Mouse (Mus musculus): ENCODE results near the gene Hist1h2bm. TPM values are rescaled to one million over a fixed set of nuclear protein-coding genes. Genes with fewer than 3 reads are reported as not detected.
"Not testable (repeated sequence)": the region's sequence is repeated elsewhere in the genome, so short reads cannot be mapped to it uniquely, and the experiment has no call there.

The Hist1h2bm gene
- polyA plus RNA-seq, 1 experiment = 5.5 TPM

GRCm38 (mm10) chr13:21722993-21723836, 1.4 kb downstream of the Hist1h2bm start:
- DNase-seq (ENCODE audit: low read depth, low spot score) = no peak

GRCm38 (mm10) chr13:21727948-21728572, 6.2 kb downstream of the Hist1h2bm start:
- no peak for DNase-seq (ENCODE audit: low read depth, low spot score)
- WGBS = 51% methylated on average over 11 of the region's 11 CpGs

More at GRCm38 (mm10) chr13:21722993-21723836, 1.4 kb downstream of the Hist1h2bm start:
- 35% methylated on average over 5 of the region's 5 CpGs for WGBS

DNA sequence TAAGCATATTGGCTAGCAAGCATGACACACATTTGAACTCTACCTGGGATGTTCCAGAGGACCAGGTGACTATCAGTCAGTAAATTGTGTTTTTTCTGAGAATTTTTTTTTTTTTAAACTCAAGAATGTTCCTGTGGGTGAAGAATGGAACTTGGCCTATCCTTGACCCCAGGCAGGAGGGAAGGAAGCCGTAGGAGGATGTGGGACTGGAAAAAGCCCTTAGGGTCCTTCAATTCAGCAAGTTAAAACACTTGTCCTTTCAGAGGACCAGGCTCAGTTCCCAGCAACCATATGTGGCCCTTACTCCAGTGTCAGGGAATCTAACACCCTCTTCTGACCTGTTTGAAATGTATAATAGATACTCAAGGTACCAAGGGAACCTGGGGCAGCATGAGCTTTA, 7.7 kb downstream of the Hist1h2bm start:
- DNase-seq (ENCODE audit: low read depth, low spot score) = no peak
- WGBS = 81% methylated on average over 1 of the region's 1 CpGs

- WGBS = 86% methylated on average over 5 of the region's 5 CpGs
- DNase-seq (ENCODE audit: low read depth, low spot score) = no peak
Measured at GRCm38 (mm10) chr13:21733466-21733865, 11.6 kb downstream of the Hist1h2bm start.

DNA sequence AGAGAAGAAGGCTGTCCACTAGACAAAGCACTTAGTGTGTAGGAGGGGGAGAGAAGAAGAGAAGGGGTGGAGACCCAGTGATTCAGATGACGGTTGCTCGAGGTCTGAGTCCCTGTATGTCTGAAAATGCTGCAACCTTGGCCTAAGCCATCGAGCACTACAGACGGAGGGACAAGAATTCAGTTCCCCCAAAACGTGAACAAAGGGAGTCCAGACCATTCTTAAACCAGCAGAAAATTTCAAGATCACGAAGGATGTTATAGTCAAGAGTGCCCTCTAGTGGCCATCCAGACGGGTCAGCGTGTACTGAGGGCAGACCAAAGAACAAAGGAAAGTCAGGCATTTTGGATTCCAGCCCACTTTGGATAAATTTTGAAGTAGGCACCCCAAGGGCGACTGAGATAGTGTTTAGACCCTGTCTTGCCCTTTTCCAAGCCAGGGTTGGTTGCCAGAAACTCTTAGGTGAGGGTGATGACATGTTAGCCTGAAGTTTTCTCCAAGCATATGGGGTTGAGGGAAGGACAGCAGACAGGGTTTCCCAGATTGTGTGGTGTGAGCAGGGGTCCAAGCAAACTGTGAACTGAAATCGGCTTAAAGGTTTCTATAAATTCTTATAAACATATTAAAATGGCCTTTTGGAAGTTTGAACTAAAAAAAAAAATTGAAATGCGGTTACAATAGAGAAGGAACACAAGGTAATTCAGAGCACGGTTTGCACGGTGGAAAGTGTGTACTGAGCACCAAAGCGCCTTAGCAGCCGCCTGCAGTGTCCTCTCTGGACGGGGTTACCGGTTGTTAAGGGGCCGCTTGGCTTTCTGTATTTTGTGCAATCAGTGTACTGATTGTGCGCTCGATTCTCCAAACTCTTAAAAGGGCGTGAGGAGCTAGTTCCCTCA, 12.4 kb downstream of the Hist1h2bm start:
- 1% methylated on average over 21 of the region's 21 CpGs for WGBS
- no peak for DNase-seq (ENCODE audit: low read depth, low spot score)

- not testable (repeated sequence) for DNase-seq (ENCODE audit: low read depth, low spot score)
- WGBS = under 1% methylated on average over 52 of the region's 56 CpGs
Measured at GRCm38 (mm10) chr13:21734906-21735767, 13.3 kb downstream of the Hist1h2bm start, which contains the start of gene Hist1h4j. Hist1h4j (plus strand) TSS chr13:21735064.

- no peak for DNase-seq (ENCODE audit: low read depth, low spot score)
- WGBS = 75% methylated on average over 1 of the region's 1 CpGs
Measured at GRCm38 (mm10) chr13:21745006-21745405, 23.2 kb downstream of the Hist1h2bm start.

DNA sequence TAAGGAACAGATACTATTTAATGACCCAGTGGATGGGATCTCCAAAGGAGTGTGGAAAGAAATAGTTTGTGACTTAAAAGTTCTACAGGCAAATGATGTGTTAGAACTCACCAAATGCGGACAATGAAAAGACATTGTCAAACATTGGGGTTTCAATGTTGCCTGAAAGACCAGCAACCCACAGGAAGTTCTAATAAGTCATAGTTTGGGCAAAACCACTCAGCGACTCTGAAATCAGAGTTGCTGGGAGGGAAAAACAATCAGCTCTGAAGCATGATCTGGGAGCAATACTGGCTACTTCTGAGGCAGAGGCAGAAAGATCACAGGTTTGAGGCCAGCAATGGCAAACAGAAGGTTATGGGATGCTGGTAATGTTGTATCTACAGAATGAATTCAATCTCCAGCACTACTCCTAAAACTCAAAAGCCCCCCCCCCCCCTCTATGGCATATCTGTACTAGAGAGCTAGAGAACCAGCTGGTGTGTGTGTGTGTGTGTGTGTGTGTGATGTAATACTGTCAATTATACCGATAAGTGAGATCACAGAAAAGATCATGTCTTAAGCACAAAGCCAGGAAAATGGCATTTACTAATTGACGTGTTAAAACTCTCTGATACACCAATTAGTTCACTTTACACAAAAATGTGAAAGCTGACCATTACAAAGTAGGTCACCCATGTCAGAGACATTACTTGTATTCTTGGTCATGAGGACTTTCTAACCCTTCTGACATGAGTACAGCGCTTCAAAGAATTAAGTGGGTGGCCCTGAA, 27.7 kb downstream of the Hist1h2bm start:
- 6% methylated on average over 5 of the region's 5 CpGs for WGBS
- no peak for DNase-seq (ENCODE audit: low read depth, low spot score)

DNA sequence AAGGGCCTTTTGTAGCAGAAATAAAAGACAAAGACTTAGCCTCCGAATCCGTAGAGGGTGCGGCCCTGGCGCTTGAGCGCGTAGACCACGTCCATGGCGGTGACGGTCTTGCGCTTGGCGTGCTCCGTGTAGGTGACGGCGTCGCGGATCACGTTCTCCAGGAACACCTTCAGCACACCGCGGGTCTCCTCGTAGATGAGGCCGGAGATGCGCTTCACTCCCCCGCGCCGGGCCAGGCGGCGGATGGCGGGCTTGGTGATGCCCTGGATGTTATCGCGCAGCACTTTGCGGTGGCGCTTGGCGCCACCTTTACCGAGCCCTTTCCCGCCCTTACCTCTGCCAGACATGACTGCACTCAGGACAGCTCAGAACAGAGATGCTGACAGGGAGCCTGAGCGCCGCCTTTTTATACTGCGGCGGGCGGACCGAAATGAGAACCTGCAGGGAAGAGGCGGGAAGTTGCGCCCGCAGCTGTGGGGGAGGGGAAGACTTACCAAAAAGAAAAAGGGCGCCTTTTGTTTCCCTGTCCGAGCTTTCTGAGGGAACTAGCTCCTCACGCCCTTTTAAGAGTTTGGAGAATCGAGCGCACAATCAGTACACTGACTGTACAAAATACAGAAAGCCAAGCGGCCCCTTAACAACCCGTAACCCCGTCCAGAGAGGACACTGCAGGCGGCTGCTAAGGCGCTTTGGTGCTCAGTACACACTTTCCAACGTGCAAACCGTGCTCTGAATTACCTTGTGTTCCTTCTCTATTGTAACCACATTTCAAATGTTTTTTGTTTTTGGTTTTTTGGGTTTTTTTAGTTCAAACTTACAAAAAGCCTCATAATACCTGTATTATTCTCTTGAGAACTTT, 28.5 kb downstream of the Hist1h2bm start, which contains the start of gene Hist1h4k:
Gene Hist1h4k, minus strand, starts transcription at position 347 of the 859 bp plus-strand sequence.
- WGBS = under 1% methylated on average over 47 of the region's 56 CpGs
- not testable (repeated sequence) for DNase-seq (ENCODE audit: low read depth, low spot score)

- DNase-seq (ENCODE audit: low read depth, low spot score) = no peak
Measured at GRCm38 (mm10) chr13:21751417-21751816, 29.6 kb downstream of the Hist1h2bm start.

GRCm38 (mm10) chr13:21751827-21752226, 30.0 kb downstream of the Hist1h2bm start:
- no peak for DNase-seq (ENCODE audit: low read depth, low spot score)
- 76% methylated on average over 3 of the region's 3 CpGs for WGBS

- 38% methylated on average over 3 of the region's 3 CpGs for WGBS
Measured at GRCm38 (mm10) chr13:21752356-21752755, 30.5 kb downstream of the Hist1h2bm start.

GRCm38 (mm10) chr13:21753051-21753523, 31.2 kb downstream of the Hist1h2bm start:
- 4% methylated on average over 10 of the region's 10 CpGs for WGBS
- DNase-seq (ENCODE audit: low read depth, low spot score) = no peak

More at GRCm38 (mm10) chr13:21752356-21752755, 30.5 kb downstream of the Hist1h2bm start:
- no peak for DNase-seq (ENCODE audit: low read depth, low spot score)

GRCm38 (mm10) chr13:21753524-21754285, 31.9 kb downstream of the Hist1h2bm start, which contains the start of the genes Hist1h2ak and Hist1h2bn:
Hist1h2ak (minus strand) TSS chr13:21753827.
Hist1h2bn (plus strand) TSS chr13:21754123.
- DNase-seq (ENCODE audit: low read depth, low spot score) = peak; percentile 94
- WGBS = under 1% methylated on average over 48 of the region's 50 CpGs

GRCm38 (mm10) chr13:21754294-21755001, 32.6 kb downstream of the Hist1h2bm start:
- WGBS = under 1% methylated on average over 26 of the region's 26 CpGs
- not testable (repeated sequence) for DNase-seq (ENCODE audit: low read depth, low spot score)

DNA sequence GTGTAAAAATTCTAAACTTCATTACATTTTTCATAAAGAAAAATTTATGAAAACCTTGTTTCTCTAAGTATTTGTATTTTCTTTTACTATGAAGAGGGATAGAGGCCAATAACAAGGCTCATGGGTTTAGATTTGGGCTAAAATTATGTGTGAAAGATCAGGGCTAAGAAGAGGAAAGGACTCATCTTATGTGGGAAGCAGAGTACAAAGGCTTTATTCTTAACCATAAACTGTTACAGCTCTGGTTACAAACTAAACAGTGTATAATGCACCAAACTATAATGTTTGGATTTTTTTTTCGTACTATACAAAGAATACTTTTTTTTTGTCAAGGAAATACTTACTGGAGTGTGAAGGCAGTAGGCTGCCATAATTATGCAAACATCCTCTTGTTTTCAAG, 33.9 kb downstream of the Hist1h2bm start:
- no peak for DNase-seq (ENCODE audit: low read depth, low spot score)
- WGBS = 59% methylated on average over 1 of the region's 1 CpGs
